Mouse (Mus musculus) adrenal gland, postnatal 10 days (tissue): ENCODE results near the gene Stmnd1. TPM values are rescaled to one million over a fixed set of nuclear protein-coding genes. Genes with fewer than 3 reads are reported as not detected.
"Not testable (repeated sequence)": the region's sequence is repeated elsewhere in the genome, so short reads cannot be mapped to it uniquely, and the experiment has no call there.

Experiments used
- DNase-seq: peaks from one replicate; pipeline ENCODE4 v3.0.0; 2021; ENCODE audit warnings: mixed read lengths
- total RNA-seq, 2 experiments: library from RNA; stranded (reverse); gene quantifications; 2 replicates each; pipeline ENCODE4 v1.2.3; 2021

Stmnd1 gene
- total RNA-seq, 2 experiments from 2014 or later, result 0.33 to 0.64 TPM

GRCm38 (mm10) chr13:46288372-46288771 lies 14.9 kb downstream of the Stmnd1 start:
- no peak for DNase-seq

DNA sequence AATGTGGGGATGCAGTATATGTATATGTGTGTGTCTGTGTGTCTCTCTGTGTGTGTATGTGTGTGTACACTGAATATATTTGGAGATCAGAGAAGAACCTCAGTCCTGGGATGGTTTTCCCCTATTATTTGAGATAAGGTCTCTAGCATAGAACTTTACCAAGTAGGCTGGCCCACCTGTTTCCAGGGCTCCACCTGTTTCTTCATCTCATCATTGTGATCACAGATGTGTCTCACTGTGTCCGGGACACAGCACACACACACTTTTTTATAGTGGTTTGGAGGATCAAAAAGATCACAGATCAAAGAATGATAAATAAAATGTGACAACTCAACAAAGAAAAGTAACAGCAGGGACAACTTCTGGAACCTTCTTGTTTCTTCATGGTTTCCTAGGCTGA lies 17.0 kb downstream of the Stmnd1 start:
- no peak for DNase-seq

GRCm38 (mm10) chr13:46294365-46294764 lies 20.8 kb downstream of the Stmnd1 start:
- no peak for DNase-seq

GRCm38 (mm10) chr13:46297701-46298100 lies 24.2 kb downstream of the Stmnd1 start:
- DNase-seq, result no peak

DNA sequence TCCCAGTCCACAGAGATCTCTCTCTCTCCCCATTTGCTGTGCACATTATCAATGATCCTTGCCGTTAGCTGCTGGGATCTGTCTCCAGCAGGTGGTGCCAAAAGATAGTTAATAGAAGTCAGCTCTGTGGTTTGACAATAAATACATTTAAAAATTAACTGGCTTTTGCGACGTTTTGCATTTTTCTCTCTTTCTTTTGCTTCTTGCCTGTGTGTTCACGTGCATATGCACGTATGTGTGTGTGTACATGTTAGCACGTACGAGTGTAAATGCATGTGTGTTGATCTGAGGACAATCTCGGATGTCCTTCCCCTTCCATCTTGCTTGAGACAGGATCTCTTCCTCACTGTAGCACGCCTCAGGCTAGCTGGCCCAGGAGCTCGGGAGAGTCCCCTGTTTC lies 37.3 kb downstream of the Stmnd1 start:
- peak; percentile 71 for DNase-seq

GRCm38 (mm10) chr13:46313176-46313575 lies 39.7 kb downstream of the Stmnd1 start:
- DNase-seq, result no peak

DNA sequence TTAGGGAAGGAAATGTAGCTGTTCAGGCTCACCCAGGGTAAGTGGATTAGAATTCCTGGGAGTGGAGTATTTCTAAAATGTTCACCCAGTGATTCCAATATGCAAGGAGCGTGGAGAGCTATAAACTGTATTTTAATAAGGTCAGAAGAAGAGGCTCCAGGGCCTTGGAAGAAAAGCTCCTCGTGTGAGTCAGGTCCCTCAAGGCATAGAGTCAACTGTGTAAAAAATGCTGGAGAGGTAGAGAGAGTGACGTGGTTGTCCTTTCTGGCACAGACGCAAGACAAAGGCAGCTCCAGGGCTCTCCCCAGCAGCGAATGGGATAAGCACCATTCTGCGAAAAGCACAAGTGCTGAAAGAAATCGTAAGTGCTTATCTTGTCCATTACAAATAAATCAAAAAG lies 41.6 kb downstream of the Stmnd1 start:
- no peak for DNase-seq

DNA sequence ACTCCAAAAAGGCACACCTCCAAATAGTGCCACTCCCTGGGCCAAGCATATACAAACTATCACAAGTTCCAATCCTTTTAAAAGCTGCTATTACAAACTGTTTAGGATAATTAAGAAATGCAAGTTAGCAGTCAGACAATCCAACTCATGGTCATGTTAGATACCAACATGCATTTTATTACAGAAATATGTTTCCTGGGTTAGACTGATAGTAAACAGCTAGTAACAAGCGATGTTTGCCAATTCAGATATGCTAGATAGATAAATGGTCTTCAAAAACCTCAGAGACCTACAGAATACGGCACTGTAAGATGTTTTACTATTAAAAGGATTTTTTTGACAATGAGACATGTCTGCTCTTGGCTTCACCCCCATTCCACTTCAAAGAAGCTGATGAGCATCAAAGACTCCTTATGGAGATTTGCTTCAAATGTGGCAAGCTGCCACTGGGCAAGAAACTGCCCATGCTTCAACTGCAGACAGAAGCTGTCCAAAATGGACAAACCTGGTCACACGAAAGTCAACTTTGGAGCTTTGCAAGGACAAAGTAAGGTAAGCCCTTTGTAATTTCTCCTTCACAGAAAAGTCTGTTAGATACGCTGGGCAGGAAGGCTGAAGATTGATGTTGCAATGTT lies 52.9 kb downstream of the Stmnd1 start:
- DNase-seq, result no peak

DNA sequence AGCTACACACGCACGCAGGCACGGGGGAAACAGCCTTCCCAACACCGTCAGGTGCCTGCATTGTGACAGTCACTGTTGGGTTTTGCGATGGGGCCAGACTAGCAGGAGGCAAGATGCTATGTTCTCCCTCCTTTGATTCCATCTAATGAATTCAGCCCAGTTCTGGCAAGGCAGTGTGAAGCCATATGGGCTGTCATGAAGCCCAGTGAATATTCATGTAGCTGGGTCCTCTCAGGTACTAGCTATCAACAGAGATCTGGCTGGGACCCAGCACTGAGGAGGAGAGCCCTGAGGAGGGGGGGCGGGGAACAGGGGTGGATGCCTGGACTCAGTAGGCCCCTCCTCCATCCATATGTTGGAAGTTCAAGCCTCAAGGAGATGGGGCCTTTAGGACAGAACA lies 61.5 kb downstream of the Stmnd1 start:
- no peak for DNase-seq

GRCm38 (mm10) chr13:46336281-46336680 lies 62.8 kb downstream of the Stmnd1 start:
- DNase-seq, result not testable (repeated sequence)

GRCm38 (mm10) chr13:46337791-46338190 lies 64.3 kb downstream of the Stmnd1 start:
- no peak for DNase-seq

- DNase-seq, result no peak
Measured at GRCm38 (mm10) chr13:46339954-46340353, 66.4 kb downstream of the Stmnd1 start.

- DNase-seq, result no peak
Measured at GRCm38 (mm10) chr13:46340583-46340982, 67.1 kb downstream of the Stmnd1 start.

DNA sequence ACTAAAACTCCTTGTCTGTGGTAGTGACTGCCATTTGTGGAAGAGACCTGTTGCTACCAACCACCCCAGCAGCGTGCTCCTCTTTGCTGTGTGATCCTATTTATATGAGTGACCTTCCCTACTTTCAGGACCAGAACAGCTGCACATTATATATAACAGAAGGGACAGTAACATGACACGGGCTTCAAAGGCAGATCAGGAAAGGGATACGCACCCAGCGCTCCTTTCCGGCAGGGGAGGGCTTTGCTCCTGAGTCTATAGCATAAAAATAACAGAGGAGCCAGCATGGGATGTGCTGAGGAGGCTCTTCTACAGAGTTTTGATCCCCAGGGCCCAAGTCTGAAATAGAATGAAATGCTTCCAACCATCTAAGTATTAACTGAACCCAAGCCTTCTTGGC lies 67.9 kb downstream of the Stmnd1 start:
- no peak for DNase-seq

DNA sequence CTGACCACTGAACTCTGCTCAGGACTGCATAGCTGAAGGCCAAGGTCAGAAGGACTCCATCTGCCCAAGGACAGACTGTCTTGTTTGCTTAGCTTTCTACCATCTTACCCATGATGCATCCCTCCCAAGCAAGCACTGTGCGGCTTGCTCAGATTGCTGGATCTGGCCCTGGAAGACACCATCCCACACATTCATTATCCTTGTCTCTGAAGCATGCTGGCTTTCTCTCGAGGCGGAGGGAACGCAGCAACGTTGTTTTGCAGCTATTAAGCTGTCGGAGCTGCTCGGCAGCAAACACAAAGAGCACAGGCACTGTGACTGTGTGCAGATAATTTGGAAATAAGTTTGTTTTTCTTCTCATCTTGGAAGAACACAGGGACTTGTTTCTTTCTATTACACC lies 69.7 kb downstream of the Stmnd1 start:
- DNase-seq, result peak; percentile 18

GRCm38 (mm10) chr13:46346830-46347512 lies 73.5 kb downstream of the Stmnd1 start:
- DNase-seq, result no peak

GRCm38 (mm10) chr13:46349664-46350063 lies 76.1 kb downstream of the Stmnd1 start:
- DNase-seq, result no peak

Other genes starting within 250 kb of the Stmnd1 start
- gene Rbm24, start 144.7 kb downstream of the Stmnd1 start, total RNA-seq, result 10 to 100 TPM in 1 of 2 experiments, 1 to 10 TPM in 1; 8.8 to 20.3 TPM
- 10 to 100 TPM in 1 of 2 experiments, 1 to 10 TPM in 1; 5.5 to 16.8 TPM for gene Cap2, start 228.1 kb downstream of the Stmnd1 start, total RNA-seq